Mouse (Mus musculus) MEL (cell line): ENCODE data around the gene Pbp2. TPM values are rescaled to one million over a fixed set of nuclear protein-coding genes. Genes with fewer than 3 reads are reported as not detected.

Source experiments
- DNase-seq: peaks from one replicate; pipeline ENCODE4 v3.0.0; 2011; ENCODE audit warnings: low read depth, low spot score
- H3K27ac ChIP-seq: 2 replicates; pipeline ENCODE4 v1.5.1; 2012; ENCODE audit warnings: low read depth, mild to moderate bottlenecking, control low read depth, low read length, moderate library complexity; ENCODE audit not compliant: control insufficient read depth
- H3K27me3 ChIP-seq, 2 experiments: fragments of 150-350 bp in 1 of 2; sonication (generic) in 1 of 2; 2 replicates each; pipeline ENCODE4 v1.6.1; 2012; ENCODE audit warnings: low read length in 2 of 2, mild to moderate bottlenecking in 2 of 2, improper control_type of control experiment in 1 of 2, moderate library complexity in 1 of 2; ENCODE audit not compliant: insufficient read depth in 2 of 2, control insufficient read depth in 1 of 2
- H3K36me3 ChIP-seq, 2 experiments: 2 replicates each; pipeline ENCODE4 v1.6.1; 2012 to 2014; ENCODE audit warnings: low read length in 2 of 2, improper control_type of control experiment in 1 of 2, inconsistent platforms in 1 of 2, mild to moderate bottlenecking in 1 of 2; ENCODE audit not compliant: insufficient read depth in 2 of 2, control insufficient read depth in 1 of 2
- H3K4me1 ChIP-seq, 2 experiments: fragments of 150-350 bp in 1 of 2; sonication (generic) in 1 of 2; 2 replicates each; pipeline ENCODE4 v1.6.1; 2012; ENCODE audit warnings: low read length in 2 of 2, improper control_type of control experiment in 1 of 2, mild to moderate bottlenecking in 1 of 2; ENCODE audit not compliant: insufficient read depth in 2 of 2, control insufficient read depth in 1 of 2
- H3K4me3 ChIP-seq, 2 experiments: fragments of 150-350 bp in 1 of 2; sonication (generic) in 1 of 2; 2 replicates each; pipeline ENCODE4 v1.5.1; 2012; ENCODE audit warnings: low read depth in 2 of 2, low read length in 2 of 2, mild to moderate bottlenecking in 2 of 2, moderate library complexity in 2 of 2, control low read depth in 1 of 2, improper control_type of control experiment in 1 of 2; ENCODE audit not compliant: control insufficient read depth in 1 of 2, insufficient read depth in 1 of 2
- H3K79me2 ChIP-seq: 2 replicates; pipeline ENCODE4 v1.6.1; 2012; ENCODE audit warnings: mild to moderate bottlenecking, low read length, moderate library complexity; ENCODE audit not compliant: control insufficient read depth, poor library complexity, insufficient read depth
- H3K9ac ChIP-seq: 2 replicates; pipeline ENCODE4 v1.6.1; 2012; ENCODE audit warnings: low read depth, mild to moderate bottlenecking, control low read depth, low read length, moderate library complexity; ENCODE audit not compliant: control insufficient read depth, poor library complexity, severe bottlenecking
- H3K9me3 ChIP-seq: fragments of 150-350 bp; sonication (generic); replicated peaks from 2 replicates; pipeline ENCODE4 v1.6.1; 2012; ENCODE audit warnings: mild to moderate bottlenecking, low read length, improper control_type of control experiment, moderate library complexity; ENCODE audit not compliant: insufficient read depth
- BHLHE40 ChIP-seq: IDR thresholded peaks from 2 replicates; pipeline ENCODE4 v1.6.1; 2012; ENCODE audit warnings: low read depth, mild to moderate bottlenecking, inconsistent platforms, low read length, improper control_type of control experiment, borderline replicate concordance
- CTCF ChIP-seq, 3 experiments: IDR thresholded peaks in 2 of 3; conservative IDR thresholded peaks in 1 of 3; 2 replicates each; pipeline ENCODE4 v1.5.1; 2011 to 2012; ENCODE audit warnings: low read length in 3 of 3, low read depth in 2 of 3, mild to moderate bottlenecking in 2 of 3, improper control_type of control experiment in 1 of 3, inconsistent platforms in 1 of 3, mixed read lengths in 1 of 3, moderate library complexity in 1 of 3; ENCODE audit not compliant: control insufficient read depth in 1 of 3, insufficient read depth in 1 of 3, poor library complexity in 1 of 3, severe bottlenecking in 1 of 3
- E2F4 ChIP-seq: IDR thresholded peaks from 2 replicates; pipeline ENCODE4 v1.6.1; 2011; ENCODE audit warnings: low read depth, low read length, improper control_type of control experiment, borderline replicate concordance
- ETS1 ChIP-seq: IDR thresholded peaks from 2 replicates; pipeline ENCODE4 v1.6.1; 2012; ENCODE audit warnings: low read depth, mild to moderate bottlenecking, inconsistent platforms, low read length, improper control_type of control experiment, moderate library complexity
- HCFC1 ChIP-seq: IDR thresholded peaks from 2 replicates; pipeline ENCODE4 v1.6.1; 2012; ENCODE audit warnings: low read depth, mild to moderate bottlenecking, inconsistent platforms, low read length, improper control_type of control experiment, moderate library complexity
- JUND ChIP-seq: IDR thresholded peaks from 2 replicates; pipeline ENCODE4 v1.6.1; 2011; ENCODE audit warnings: low read depth, mild to moderate bottlenecking, improper control_type of control experiment, low read length
- MAFK ChIP-seq: IDR thresholded peaks from 2 replicates; pipeline ENCODE4 v1.6.1; 2011; ENCODE audit warnings: low read depth, mild to moderate bottlenecking, low read length, improper control_type of control experiment, borderline replicate concordance
- MAX ChIP-seq: IDR thresholded peaks from 2 replicates; pipeline ENCODE4 v1.6.1; 2011; ENCODE audit warnings: low read length, improper control_type of control experiment
- MAZ ChIP-seq: IDR thresholded peaks from 2 replicates; pipeline ENCODE4 v1.6.1; 2012; ENCODE audit warnings: low read depth, mild to moderate bottlenecking, inconsistent platforms, low read length, improper control_type of control experiment
- MXI1 ChIP-seq: IDR thresholded peaks from 2 replicates; pipeline ENCODE4 v1.6.1; 2011; ENCODE audit warnings: mild to moderate bottlenecking, low read depth, low read length, improper control_type of control experiment
- MYC ChIP-seq: IDR thresholded peaks from 2 replicates; pipeline ENCODE4 v1.6.1; 2011; ENCODE audit warnings: low read depth, mild to moderate bottlenecking, low read length, improper control_type of control experiment, moderate library complexity
- NELFE ChIP-seq: IDR thresholded peaks from 2 replicates; pipeline ENCODE4 v1.6.1; 2011; ENCODE audit warnings: low read depth, low read length, improper control_type of control experiment
- POLR2A ChIP-seq, 2 experiments: IDR thresholded peaks; 2 replicates each; pipeline ENCODE4 v1.6.1; 2011 to 2012; ENCODE audit warnings: low read length in 2 of 2, mild to moderate bottlenecking in 2 of 2, control low read depth in 1 of 2, improper control_type of control experiment in 1 of 2, low read depth in 1 of 2, moderate library complexity in 1 of 2; ENCODE audit not compliant: control insufficient read depth in 1 of 2, insufficient read depth in 1 of 2, poor library complexity in 1 of 2
- POLR2AphosphoS2 ChIP-seq: IDR thresholded peaks from 2 replicates; pipeline ENCODE4 v1.6.1; 2011; ENCODE audit warnings: low read length, improper control_type of control experiment
- POLR2AphosphoS5 ChIP-seq: IDR thresholded peaks from 2 replicates; pipeline ENCODE4 v1.6.1; 2012; ENCODE audit warnings: low read depth, borderline replicate concordance, mild to moderate bottlenecking, inconsistent platforms, low read length, moderate library complexity, mixed read lengths
- RAD21 ChIP-seq: IDR thresholded peaks from 2 replicates; pipeline ENCODE4 v1.6.1; 2011; ENCODE audit warnings: mild to moderate bottlenecking, low read depth, low read length, improper control_type of control experiment
- RCOR1 ChIP-seq: IDR thresholded peaks from 2 replicates; pipeline ENCODE4 v1.6.1; 2012; ENCODE audit warnings: low read depth, mild to moderate bottlenecking, inconsistent platforms, low read length, improper control_type of control experiment
- SMC3 ChIP-seq: IDR thresholded peaks from 2 replicates; pipeline ENCODE4 v1.6.1; 2011; ENCODE audit warnings: low read depth, low read length, improper control_type of control experiment
- TAL1 ChIP-seq: IDR thresholded peaks from 2 replicates; pipeline ENCODE4 v1.6.1; 2012; ENCODE audit warnings: mild to moderate bottlenecking, inconsistent platforms, low read length, moderate library complexity, mixed read lengths
- TBP ChIP-seq: IDR thresholded peaks from 2 replicates; pipeline ENCODE4 v1.8.0; 2011; ENCODE audit warnings: low read depth, low read length, improper control_type of control experiment
- TCF12 ChIP-seq: IDR thresholded peaks from 2 replicates; pipeline ENCODE4 v1.6.1; 2014; ENCODE audit warnings: low read depth, mild to moderate bottlenecking, inconsistent platforms, low read length, improper control_type of control experiment, moderate library complexity
- USF1 ChIP-seq: IDR thresholded peaks from 2 replicates; pipeline ENCODE4 v1.6.1; 2014; ENCODE audit warnings: low read depth, mild to moderate bottlenecking, inconsistent platforms, low read length, improper control_type of control experiment, moderate library complexity
- ZMIZ1 ChIP-seq: IDR thresholded peaks from 2 replicates; pipeline ENCODE4 v1.6.1; 2012; ENCODE audit warnings: low read depth, mild to moderate bottlenecking, inconsistent platforms, low read length, improper control_type of control experiment, moderate library complexity
- ZNF384 ChIP-seq: IDR thresholded peaks from 2 replicates; pipeline ENCODE4 v1.6.1; 2012; ENCODE audit warnings: low read depth, mild to moderate bottlenecking, inconsistent platforms, low read length, improper control_type of control experiment
- polyA plus RNA-seq, 2 experiments: library from polyadenylated mRNA; stranded (reverse) in 1 of 2; unstranded in 1 of 2; fragments of >175 nt in 1 of 2; fragments of >200 nt in 1 of 2; gene quantifications; 2 replicates each; pipeline versions ENCODE4 v1.2.1 to v1.2.4; 2012; ENCODE audit warnings: low replicate concordance in 2 of 2, low read depth in 1 of 2; ENCODE audit not compliant: insufficient read length in 2 of 2, insufficient read depth in 1 of 2, missing spikeins in 1 of 2
- total RNA-seq: library from RNA; depleted of rRNA; stranded (reverse); fragments of 300-350 nt; gene quantifications from 2 replicates; pipeline ENCODE4 v1.2.3, GENCODE M21; 2012

Pbp2 gene
- total and polyA plus RNA-seq, 3 experiments: not detected

GRCm38 (mm10) chr6:135275231-135275630 lies 35.0 kb downstream of the Pbp2 start:
- Histone ChIP-seq H3K4me3 (no peak overlapping the region), H3K27me3 (no peaks in the 10 kb centered on the region; a peak in 1 of 4 replicates)
- TF ChIP-seq E2F4 (no peak), BHLHE40 (no peak), MAFK (no peak), MYC (no peak), ZMIZ1 (no peak), CTCF (IDR thresholded peaks at IDR 0.05 in 2 of 3, conservative IDR thresholded peaks at IDR 0.05 in 1 of 3; ENCODE audit: control insufficient read depth in 1 of 3, insufficient read depth in 1 of 3, low read depth in 2 of 3, low read length in 3 of 3, poor library complexity in 1 of 3, severe bottlenecking in 1 of 3) (no peak), TCF12 (no peak), ETS1 (no peak)
- TF ChIP-seq, all 39 proteins: peak for 0
- no peak for DNase-seq
- Histone ChIP-seq H3K9ac (no peak overlapping the region), H3K9me3 (no peaks in the 10 kb centered on the region), H3K27ac (no peak overlapping the region), H3K36me3 (no peaks in the 10 kb centered on the region), H3K4me1 (no peaks in the 10 kb centered on the region), H3K79me2 (no peaks in the 10 kb centered on the region)

- H3K9ac ChIP-seq: no peak overlapping the region
- no peaks in the 10 kb centered on the region for H3K36me3 ChIP-seq
- H3K79me2 ChIP-seq: no peaks in the 10 kb centered on the region
- no peaks in the 10 kb centered on the region; a peak in 1 of 4 replicates for H3K27me3 ChIP-seq
- H3K27ac ChIP-seq: no peak overlapping the region
- no peak overlapping the region for H3K4me3 ChIP-seq
- no peak for DNase-seq
- no peaks in the 10 kb centered on the region for H3K9me3 ChIP-seq
- H3K4me1 ChIP-seq: no peaks in the 10 kb centered on the region
- TF ChIP-seq MAX (no peak), NELFE (no peak), POLR2A (IDR thresholded peaks at IDR 0.05; ENCODE audit: control insufficient read depth in 1 of 2, insufficient read depth in 1 of 2, low read depth in 1 of 2, low read length in 2 of 2, poor library complexity in 1 of 2) (no peak), HCFC1 (no peak), MAZ (no peak), TBP (no peak), RAD21 (no peak), RCOR1 (no peak)
Measured at GRCm38 (mm10) chr6:135273066-135273465, 37.1 kb downstream of the Pbp2 start.

- DNase-seq: no peak
- Histone ChIP-seq H3K27me3 (no peaks in the 10 kb centered on the region), H3K9me3 (no peaks in the 10 kb centered on the region), H3K9ac (no peak overlapping the region), H3K27ac (no peak overlapping the region), H3K79me2 (no peaks in the 10 kb centered on the region), H3K4me3 (no peak overlapping the region), H3K4me1 (no peaks in the 10 kb centered on the region), H3K36me3 (no peaks in the 10 kb centered on the region)
- no peak for TF ChIP-seq E2F4
- no peak for TF ChIP-seq SMC3
- TF ChIP-seq POLR2AphosphoS5: no peak
- no peak for TF ChIP-seq ZNF384
- no peak for TF ChIP-seq MXI1
- no peak for TF ChIP-seq JUND
- TF ChIP-seq ZMIZ1: no peak
- TF ChIP-seq NELFE: no peak
- no peak for TF ChIP-seq BHLHE40
- no peak for TF ChIP-seq RAD21
- TF ChIP-seq TAL1: no peak
- TF ChIP-seq POLR2AphosphoS2: no peak
- TF ChIP-seq USF1: no peak
Measured at GRCm38 (mm10) chr6:135271761-135272160, 38.4 kb downstream of the Pbp2 start.
